Mouse (Mus musculus): ENCODE data around the gene Olfr1388.
"Not testable (repeated sequence)": the region's sequence is repeated elsewhere in the genome, so short reads cannot be mapped to it uniquely, and the experiment has no call there.

Olfr1388 gene

DNA sequence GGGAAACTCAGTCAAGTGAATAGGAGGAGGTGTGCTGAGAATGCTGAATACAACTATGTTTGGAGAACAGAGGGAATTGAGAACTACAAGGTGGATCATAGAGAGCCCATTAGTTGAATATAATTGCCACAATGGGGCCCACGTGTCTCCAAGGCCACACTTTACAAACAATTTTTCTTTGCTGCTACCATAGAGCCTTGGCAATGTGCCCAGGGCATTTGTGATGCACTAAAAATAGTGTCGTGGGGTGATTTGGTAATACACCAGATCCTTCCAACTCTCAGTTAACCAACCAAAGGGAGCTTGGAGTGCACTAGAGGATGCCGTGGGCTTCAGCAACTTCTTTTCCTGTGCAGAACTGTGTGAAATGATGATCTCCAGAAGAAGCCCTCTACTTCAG, at the start of gene Olfr1388:
Olfr1388 (plus strand) TSS at position 214 of the 400 bp plus-strand sequence.
- peak in 1 of 2 experiments; percentile 31 for DNase-seq (ENCODE audit: low spot score in 2 of 2)

DNA sequence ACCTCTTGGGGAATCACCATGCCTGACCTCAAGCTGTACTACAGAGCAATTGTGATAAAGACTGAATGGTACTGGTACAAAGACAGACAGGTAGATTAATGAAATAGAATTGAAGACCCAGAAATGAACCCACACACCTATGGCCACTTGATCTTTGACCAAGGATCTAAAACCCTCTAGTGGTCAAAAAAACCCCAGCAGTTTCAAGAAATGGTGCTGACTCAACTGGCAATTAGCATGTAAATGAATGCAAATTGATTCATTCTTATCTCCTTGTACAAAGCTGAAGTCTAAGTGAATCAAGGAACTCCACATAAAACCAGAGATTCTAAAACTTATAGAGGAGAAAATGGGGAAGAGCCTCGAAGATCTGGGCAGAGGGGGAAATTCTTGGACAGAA, 43.7 kb upstream of the Olfr1388 start:
- not testable (repeated sequence) for DNase-seq (ENCODE audit: low spot score in 2 of 2)

DNA sequence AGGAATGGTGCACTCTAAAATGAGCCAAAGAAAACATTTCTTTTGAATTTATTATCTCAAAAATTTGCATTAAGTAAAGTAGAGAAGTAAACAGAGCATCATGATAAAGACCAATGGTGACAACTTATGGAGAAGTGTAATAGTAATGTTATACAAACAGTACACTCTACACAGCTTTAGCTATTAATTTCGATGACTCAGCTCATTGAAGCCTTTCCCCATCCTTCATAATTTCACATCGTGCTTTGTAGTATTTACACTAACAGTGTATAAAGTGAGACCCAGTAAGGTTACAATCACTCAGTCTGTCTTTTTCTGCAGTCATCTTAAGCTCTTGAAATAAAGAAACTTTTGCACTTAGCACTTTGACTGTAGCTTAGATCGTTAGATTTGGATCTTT, 29.6 kb upstream of the Olfr1388 start:
- DNase-seq (ENCODE audit: low spot score in 2 of 2) = no peak

DNA sequence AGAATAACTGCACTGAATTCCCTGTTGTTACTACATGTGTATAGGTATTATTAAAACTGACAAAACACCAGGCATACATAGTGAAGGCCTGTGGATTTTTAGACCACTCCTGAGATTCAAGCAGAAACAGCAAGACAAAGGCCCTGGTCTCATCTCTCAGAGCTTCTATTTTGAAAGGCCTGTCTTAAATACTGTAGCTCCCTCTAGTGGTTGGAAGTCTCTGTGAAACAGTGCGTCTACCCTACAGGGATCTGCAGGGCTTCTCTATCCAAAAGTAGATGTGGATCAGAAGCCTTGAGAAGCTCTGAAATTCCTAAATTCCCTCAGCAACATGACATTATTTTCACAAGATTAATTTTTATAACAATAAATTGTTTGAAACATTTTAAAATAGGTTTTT, 25.9 kb upstream of the Olfr1388 start:
- peak in 1 of 2 experiments; percentile 1 for DNase-seq (ENCODE audit: low spot score in 2 of 2)

DNA sequence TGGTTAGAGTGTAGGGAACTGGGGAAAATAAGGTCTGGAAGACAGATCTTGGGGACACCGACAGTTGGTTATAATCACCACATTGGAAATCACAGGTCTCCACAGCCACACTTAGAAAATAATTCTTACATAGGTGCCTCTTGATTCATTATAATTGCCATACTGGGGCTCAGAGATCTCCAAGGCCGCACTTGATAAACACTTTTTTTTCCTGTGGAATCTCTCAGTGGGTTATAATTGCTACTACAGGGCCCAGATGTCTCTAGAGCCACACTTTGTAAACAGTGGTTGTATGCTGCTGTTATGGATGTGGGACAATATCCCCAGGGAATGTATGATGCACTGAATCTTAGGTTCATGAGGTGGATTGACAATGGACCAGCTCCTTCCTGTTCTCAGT, 13.7 kb upstream of the Olfr1388 start, which contains the start of gene Olfr1389:
Olfr1389 (plus strand) TSS at position 301 of the 400 bp plus-strand sequence.
- no peak for DNase-seq (ENCODE audit: low spot score in 2 of 2)

DNA sequence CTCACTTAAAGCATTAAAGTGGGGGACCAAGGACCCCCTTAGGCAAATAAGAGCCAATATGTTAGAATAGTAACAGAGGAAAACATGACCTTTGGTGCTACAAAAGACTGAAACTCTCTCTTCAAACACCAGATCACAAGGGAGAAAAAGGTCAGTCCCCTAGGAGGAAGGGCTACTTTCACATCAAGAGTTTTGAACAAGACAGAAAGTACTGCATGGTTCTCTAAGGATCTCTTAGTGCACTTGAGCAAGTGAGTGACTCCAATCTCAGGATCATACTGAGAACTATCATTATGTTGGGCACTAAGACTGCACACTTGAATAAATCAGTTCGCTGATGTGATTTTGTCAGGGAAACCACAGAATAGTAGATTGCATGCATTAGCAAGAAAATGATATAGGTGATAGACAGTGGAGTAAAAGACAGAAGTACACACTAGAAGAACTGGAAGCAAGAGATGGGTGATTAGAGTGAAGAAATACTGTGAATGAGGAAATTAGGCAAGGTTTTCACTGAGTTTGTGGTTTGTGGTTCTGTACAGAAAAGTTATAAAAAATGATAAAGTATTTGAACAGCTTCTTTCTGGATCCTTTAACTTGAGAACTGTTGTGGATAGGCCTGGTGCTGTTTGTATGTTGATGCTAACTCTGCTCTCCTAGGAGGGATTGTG, 11.0 kb upstream of the Olfr1388 start:
- DNase-seq (ENCODE audit: low spot score in 2 of 2) = no peak

DNA sequence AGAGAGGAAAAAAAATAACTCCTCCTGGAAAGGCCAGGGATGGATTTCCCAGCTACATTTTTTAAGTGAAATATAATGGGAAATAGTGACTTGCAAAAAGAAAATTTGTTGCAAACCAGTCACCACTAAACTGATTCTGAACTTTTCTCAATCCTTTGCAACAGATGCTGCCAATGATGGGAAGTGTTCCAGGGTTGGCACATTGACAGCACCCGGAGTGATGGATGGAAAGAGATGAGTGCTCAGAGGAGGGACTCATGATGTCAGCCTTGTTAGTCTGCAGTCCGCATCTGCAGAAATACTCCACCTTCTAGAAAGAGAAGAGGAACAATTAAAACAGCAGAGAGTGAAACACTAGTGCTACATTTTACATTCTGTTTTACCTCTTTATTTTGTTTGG, 6.8 kb upstream of the Olfr1388 start:
- no peak for DNase-seq (ENCODE audit: low spot score in 2 of 2)

DNA sequence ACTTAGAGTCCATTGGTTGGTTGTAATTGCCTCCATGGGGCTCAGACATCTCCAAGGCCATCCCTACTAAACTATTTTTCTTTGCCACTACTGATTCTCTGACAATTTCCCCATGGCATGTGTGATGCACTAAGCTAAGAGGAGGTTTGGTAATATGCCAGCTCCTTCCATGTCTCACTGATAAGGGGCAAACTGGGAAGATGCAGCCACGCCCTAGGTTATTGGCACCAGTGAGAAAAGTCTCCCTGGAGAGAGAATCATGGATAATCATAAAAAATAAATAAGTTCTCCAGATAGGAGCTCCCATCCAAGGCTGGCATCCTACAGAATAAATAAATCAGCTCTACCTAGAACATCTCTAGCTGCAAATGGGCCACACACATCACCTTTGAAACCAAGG, 18.6 kb downstream of the Olfr1388 start, which contains the start of gene Olfr1387:
Olfr1387 (plus strand) TSS at position 301 of the 400 bp plus-strand sequence.
- no peak for DNase-seq (ENCODE audit: low spot score in 2 of 2)

DNA sequence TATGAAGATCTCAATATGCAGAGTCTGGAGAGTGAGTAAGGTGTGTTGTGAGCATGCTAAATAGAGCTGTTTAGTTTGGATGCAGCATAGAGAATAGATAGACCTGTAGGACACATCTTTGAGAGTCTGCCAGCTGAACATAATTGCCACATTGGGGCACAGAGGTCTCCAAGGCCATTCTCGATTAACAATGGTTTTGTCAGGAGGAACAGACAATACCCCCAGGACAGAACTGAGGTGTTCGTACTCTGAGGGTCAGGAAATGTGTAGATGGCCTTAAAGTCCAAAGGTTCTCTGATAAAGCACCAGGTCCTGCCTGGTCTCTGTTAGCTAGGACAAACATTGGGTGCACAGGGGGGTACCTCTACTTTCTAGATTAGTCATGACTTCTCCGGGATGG, 28.3 kb downstream of the Olfr1388 start, which contains the start of gene Olfr1386:
Olfr1386 (plus strand) TSS at position 301 of the 400 bp plus-strand sequence.
- not testable (repeated sequence) for DNase-seq (ENCODE audit: low spot score in 2 of 2)

DNA sequence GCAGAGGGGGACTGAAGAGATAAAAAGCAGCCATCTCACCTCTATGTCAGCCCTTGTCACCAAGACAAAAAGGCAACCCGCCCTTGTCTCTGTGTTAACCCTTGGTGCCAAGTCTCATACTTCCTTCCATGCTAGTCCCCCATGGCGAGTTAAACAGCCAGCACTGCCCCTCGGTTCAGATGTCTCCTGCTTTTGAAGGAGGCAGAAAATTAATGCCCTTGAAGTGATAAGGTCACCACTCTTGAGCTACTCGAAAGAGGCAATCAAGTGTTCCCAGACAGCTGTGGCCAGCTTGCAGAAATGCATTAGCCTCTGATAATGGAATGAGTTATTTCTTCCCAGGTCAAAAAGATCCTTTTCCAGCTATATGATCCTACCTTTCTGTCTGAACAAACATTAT, 49.5 kb downstream of the Olfr1388 start:
- DNase-seq (ENCODE audit: low spot score in 2 of 2) = no peak

DNA sequence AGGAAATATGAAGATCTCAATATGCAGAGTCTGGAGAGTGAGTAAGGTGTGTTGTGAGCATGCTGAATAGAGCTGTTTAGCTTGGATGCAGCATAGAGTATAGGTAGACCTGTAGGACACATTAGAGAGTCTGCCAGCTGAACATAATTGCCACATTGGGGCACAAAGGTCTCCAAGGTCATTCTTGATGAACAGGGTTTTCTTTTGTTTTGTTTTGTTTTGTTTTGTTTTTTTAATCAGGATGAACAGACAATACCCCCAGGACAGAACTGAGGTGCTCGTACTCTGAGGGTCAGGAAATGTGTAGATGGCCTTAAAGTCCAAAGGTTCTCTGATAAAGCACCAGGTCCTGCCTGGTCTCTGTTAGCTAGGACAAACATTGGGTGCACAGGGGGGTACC, 52.3 kb downstream of the Olfr1388 start, which contains the start of gene Olfr1385:
Olfr1385 (plus strand) TSS at position 301 of the 400 bp plus-strand sequence.
- not testable (repeated sequence) for DNase-seq (ENCODE audit: low spot score in 2 of 2)
